Mouse (Mus musculus) kidney, adult 9 months (tissue): ENCODE measurements around the gene Flt4.
"Not testable (repeated sequence)": the region's sequence is repeated elsewhere in the genome, so short reads cannot be mapped to it uniquely, and the experiment has no call there.

ENCODE experiments used
- DNase-seq: peaks from one replicate; pipeline ENCODE4 v3.0.0; 2022

The Flt4 gene

DNA sequence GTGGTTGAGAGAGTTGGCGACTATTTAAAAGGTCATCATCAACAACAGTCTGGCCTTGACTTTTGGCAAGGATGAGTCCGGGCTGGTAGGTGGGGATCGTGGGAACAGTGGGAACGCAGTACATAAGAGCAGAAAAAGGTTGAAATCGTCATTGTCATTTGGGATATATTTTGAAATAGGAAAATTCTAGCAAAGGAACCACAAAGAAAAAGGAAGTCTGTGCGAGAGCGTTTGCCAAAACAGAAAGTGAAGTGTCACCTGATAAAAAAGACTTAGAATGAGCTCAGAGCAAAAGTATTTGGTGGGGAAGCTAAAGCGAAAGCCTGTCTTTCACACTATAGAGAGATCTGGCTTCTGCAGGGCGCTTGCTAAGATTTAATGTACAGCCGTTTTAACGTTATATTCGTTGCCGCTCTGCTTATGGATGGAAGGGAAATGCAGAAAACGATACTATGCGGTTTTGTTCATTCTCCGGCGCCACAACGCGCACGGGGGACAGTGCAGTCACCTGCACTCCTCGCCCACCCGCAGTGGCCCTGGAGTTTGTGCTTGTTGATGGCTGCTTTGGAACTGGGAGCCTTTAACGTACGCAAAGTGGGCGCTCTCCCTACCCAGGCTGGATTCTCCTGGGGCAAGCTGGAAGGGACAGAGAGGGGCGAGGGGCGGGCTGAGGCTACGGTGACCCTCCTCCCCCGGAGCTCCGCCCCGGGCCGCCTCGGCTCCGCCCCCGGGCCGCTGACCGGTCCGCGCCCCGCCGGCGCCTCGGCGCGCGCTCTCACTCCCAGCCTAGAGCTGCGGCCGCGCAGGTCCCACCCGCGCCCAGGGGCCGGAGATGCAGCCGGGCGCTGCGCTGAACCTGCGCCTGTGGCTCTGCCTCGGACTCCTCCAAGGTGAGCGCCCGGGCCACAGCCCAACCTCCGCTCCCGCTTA is at the start of gene Flt4:
Gene Flt4 (plus strand): TSS at position 326 of the 930 bp plus-strand sequence.
- peak; percentile 22 for DNase-seq

DNA sequence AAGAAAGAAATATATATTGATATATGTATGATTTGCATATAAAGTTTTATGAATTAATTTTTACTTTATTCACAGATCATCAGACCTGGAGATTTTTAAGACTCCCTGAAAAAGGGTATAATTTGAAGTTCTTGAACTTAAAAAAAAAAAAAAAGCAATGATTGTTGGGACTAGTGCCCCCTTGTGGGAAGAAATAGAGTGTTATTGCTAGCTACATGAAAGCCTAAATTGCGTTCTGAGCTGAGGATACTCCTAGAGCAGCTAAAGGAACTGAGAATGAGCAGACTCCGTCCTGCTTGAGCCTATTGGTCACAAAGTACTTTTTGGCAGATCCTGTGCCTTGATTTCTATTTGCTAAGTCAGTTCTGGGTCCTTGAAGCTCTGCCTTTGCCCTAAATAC is 34.0 kb upstream of the Flt4 start:
- DNase-seq, result peak; percentile 3

DNA sequence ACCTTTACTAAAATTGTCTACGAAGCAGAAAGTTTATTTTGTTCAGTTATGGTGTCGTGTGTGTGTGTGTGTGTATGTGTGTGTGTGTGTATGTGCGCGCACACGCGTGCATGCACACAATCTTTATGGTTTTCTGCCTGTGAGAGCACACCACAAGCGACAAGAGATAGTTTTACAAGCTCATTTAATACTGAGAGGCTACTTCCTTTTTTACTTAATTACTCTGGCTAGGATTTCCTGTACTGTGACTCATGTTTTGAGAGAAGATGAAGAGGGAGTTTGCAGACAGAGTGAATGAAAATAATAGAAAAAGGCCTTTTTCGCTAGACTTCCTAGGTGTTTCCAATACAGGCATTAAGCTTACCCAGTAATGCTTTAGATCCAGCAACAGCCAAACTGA is 28.6 kb upstream of the Flt4 start:
- DNase-seq, result not testable (repeated sequence)

DNA sequence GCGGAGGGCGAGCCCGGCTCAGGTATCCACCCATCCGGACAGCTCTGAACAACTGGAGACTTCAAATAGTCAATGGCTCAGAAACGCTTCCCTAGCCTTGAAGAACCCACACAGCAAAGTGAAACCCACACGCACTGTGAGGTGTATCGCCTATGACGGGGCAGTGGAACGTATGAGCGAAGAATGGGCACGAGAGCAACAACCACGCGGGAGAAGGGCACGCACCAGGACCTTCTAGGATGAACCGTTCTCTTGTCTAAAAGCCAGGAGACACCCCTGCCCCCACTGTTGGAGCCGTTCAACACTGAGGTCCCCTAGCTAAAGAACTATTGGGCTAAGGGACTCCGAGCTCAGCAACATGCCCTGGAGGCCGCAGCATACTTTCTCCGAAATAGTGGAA is 18.9 kb upstream of the Flt4 start:
- no peak for DNase-seq

DNA sequence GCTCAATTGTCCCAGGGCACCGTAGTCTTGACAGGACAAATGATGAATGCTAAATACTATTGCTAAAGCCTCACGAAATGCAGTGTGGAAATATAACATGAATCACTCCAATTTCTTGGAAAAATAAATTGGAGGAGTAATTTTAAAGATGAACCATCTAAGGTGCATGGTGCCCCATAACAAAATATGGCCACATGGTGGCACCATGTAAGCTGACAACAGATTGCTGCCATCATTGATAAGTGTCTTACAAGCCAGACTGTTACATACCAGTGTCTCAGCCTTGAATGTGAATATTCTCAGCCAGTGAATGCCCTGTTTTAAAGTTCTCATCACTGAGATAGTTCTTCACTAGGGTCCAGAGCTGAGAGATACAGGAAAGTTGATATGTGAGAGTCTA is 11.9 kb upstream of the Flt4 start:
- DNase-seq, result not testable (repeated sequence)

DNA sequence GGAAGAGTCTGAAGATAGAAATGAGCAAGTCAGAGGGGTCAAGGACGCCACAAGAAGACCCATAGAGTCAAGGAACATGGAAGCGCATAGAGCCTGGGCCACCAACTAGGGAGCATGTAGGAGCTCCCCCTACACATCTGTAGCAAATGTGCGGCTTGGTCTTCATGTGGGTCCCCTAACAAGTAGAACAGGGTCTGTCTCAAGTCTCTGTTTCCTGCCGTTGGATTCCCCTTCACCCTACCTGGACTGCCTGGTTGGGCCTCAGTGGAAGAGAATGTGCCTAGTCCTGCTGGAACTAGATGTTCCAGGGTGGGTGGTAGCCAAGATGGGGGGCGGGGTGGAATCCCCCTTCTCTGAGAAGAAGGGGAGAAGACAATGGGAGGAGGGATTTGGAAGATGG is 757 bp upstream of the Flt4 start:
- not testable (repeated sequence) for DNase-seq

DNA sequence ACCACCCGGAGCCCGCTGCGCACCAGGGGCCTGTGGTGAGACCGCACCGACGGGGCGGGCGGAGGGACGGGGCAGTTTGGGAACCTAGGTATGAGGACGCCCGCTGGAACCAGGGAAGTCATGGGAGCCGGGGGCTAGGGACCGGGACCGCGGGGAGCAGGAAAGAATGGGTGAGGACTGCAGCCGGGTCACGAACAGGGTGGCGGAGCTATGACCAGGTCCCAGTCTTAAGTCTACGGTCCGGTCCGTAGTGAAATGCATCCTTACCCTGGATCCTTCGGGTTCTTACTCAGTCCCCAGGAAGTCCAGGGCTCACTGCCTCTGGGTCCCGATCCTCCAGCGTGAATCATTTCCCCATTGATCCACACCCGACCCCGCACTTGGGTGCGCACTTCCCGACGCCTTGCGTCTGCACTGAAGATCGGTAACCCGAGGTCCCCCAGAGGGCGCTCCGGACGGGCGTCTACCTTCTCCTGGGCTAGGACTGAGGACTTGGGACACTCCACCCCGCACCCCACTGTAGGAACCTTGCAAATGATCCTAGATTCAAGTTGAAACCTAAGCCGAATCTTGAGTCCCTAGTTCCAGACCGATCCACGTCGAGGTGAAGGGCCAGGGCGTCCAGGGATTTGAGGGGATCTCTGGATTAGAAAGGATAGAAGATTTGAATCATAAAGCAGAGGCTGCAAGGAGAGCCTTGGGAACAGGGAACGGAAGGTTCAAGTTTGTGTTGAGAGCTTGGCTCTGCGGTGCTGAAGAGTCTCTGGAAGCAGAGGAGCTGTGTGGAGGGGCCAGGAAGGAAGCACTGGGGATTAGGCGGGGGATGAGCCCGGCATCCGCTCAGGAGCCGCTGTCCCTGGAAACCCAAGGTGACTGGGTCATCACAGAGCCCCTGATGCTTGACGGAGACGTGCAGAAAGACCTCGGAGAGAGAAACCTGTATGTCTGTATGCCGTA is 1.1 kb downstream of the Flt4 start:
- DNase-seq, result peak; percentile 43

DNA sequence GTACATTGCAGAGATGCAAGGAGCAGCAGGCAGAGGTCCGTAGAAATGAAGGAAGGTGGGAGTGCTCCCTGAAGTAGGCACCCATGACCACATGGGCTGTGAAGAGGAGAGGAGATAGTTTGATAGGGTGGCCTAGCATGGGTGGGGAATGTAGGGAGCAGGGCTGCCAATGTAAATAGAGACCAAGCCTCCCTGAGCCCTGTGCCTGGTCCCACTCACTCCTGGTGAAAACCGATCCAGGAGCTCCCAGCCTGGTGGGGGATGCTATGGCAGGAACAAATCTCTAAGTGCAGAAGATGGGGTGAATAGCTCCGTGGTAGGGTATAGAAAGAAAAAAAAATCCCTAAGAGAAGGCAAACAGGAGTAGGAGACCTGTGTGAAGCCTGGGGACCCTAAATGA is 2.3 kb downstream of the Flt4 start:
- DNase-seq, result not testable (repeated sequence)

DNA sequence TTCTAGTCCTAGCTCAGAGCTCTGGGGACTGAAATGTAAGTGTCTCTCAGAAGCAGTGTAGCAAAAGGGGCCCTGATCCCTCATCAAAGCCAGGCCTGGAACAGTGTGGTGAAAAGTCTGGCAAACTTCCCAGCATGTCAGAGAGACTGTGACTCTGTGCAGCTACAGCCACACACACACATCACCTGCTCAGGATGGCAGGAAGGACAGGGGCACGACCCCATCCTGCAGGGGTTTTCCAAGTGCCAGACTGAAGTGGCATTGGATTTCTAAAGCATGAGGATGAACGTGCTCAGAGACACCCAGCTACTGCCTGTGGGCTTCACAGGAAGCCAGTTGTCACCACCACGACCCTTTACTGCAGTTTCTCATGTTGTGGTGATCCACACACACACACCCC is 3.1 kb downstream of the Flt4 start:
- DNase-seq, result no peak

DNA sequence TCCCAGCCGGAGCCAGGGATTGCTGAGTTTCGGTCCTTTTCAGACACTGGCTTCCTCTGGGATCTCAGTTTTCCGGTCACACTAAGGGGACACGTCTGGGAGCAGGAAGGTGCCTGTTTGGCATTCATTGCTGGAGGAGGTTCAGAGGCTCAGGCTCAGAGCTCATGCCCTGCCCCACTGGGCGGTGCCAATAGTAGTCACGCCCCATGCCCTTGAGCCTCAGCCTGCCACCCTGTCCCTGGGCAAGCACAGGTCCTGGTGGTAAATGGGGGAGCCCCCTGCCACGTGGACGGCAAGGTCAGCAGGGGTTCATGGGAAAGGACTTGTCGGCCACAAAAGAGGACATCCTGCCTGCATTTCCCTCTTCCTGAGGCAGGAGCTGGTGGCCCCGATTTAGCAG is 4.3 kb downstream of the Flt4 start:
- DNase-seq, result peak; percentile 71

DNA sequence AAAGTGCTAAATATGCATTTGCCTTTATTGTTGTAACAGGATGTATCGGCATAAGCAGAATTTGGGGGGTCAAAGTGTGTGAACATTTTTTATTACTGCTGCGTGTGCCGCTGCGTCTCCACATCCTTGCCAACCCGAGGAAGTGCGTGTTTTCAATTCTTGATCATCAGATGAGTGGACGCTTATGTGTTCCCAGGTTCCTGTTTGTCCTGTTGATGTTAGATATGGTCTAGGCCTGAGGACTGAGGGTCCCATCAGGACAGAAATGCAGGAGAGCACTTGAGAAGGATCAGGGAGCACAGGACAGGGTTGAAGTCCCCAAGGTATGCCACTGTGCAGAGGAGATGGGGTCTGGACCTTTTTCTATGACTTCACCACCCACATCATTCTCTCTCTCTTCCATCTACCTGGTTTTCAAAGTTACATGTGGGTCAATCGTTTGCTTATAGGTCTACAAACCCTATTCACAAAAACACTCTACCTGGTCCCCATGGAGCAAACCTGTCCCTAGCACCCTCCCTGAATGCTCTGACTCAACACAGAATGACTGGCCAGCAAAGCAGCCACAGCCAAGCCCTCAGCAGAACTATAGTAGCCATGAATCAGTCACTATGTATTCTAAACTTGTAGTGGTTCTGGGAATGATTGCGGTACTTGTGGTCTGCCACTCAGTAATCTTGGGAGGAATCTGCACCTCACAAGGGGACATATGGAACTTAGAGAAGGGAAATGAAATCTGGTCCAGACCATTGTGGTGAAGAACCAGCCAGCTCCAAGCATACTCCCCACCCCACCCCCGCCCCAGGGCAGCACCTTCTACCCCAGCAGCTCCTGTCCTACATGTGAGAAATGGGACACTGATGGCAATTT is 7.0 kb downstream of the Flt4 start:
- no peak for DNase-seq

DNA sequence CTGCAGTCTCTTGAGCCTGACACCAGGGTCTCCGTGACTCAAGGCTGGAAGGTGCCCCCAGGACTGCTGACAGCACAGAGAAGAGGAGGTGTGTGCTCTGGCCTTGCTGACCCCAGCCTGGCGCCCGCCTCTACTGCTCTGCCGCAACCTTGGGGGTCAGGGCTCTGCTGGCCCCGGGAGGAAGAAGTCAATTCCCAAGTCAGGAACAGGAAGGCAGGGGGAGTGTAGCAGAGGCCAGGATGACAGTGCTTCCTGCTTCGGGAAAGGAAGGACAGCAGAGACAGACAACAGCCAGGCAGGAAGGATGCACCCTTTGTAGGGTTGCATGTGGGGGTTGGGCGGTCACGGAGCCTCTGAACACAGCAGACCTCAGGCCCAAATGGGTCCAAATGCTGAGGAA is 9.4 kb downstream of the Flt4 start:
- DNase-seq, result no peak

DNA sequence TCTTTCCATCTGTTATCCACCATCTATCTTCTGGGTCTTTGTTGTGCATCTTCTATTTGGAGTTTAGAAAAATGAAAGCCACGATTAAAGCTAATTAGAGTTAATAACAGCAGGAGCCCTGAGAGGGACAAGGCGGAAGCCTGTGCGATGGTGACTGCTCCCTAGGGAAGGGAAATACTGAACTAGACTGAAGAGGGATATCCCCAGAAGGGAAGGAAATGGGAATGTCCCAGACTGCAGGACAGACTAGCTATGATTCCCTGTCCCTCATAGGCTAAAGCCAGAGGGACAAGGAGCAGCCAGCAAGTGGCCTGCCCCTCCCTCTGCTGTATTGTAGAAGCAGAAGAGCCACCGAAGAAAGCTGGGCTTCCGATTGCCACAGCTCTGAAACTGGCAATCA is 12.9 kb downstream of the Flt4 start:
- DNase-seq, result no peak

DNA sequence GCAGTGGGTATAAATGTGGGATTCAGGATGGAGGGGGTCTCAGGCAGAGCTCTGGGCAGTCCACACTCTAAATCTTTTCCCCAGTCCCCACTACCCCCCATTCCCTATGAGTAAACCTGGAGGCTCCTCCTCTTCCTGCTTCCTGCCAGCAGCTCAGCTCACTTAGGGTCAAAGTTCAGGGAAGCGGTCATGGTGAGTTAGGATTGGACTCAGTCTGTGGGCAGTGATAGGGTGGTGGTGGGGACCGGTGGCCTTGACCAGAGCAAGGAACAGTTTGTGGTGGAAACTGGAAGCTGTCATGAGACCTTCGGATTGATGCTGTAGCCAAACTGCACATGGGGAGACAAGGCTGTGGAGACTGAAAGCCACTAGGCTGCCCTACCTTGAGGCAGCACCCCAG is 15.1 kb downstream of the Flt4 start:
- DNase-seq, result no peak

DNA sequence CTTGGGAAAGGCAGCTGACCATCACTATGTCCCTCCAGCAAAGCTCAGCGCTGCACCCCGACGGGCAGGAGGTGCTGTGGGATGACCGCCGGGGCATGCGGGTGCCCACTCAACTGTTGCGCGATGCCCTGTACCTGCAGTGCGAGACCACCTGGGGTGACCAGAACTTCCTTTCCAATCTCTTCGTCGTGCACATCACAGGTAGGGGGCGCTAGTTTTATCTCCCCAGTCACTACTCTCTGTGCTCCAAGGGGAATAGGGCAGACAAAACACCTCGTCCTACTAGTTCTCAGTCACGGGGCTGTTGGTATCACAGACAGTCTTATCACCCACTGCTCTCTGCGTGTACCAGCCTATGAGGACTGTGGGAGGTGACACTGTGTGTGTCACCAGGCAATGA is 16.8 kb downstream of the Flt4 start:
- DNase-seq, result no peak

DNA sequence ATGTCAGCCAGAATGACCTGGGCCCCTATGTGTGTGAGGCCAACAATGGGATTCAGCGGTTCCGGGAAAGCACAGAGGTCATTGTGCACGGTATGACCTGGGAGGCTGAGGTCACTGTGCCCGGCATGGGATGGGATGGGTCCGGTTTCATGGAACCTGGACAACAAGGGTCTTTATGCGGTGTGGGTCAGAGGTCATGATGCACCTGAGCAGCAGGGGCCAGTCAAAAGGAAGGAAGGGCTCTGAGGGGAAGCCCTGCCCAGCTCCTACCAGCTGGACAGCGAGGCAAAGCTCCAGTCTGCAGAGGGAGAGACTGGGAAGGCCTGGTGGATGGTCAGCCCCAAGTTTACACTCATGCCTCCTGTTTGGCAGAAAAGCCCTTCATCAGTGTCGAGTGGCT is 17.7 kb downstream of the Flt4 start:
- no peak for DNase-seq

DNA sequence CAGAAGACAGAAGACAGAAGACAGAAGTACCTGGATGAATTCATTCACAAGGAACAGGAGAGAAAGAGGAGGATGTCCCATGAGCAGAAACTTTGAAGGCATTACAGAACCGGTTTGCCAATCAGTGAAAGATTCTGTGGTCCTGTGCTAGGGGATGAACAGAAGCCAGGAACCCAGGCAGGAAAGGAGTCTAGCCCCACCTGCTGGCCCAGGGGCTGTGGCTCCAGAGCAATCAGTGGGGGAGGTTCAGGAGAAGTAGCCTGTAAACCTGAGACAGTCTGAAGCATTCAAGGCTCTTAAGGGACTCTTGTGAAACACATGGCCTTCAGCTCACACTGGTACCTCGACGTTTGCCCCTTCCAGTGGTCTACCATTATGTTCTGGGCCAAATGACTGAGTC is 22.1 kb downstream of the Flt4 start:
- DNase-seq, result peak; percentile 14

DNA sequence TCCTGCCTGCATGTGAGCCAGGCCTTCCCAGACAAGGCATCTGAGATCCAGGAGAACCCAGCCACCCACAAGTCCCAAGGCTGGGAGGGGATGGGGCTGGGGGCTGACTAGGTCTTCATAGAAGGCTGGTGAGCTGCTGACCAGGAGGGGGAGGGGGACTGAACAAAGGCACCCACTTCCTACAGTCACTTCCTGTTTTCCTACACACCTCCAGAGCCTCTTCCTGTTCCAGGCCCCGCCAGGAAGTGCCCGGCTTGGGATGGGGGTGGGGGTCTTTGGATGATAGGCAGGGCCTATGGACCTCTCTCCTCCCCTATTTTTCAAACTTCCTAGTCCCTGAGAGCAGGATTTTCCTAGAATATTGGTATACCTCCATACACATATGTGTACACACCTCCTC is 23.2 kb downstream of the Flt4 start:
- peak; percentile 42 for DNase-seq

DNA sequence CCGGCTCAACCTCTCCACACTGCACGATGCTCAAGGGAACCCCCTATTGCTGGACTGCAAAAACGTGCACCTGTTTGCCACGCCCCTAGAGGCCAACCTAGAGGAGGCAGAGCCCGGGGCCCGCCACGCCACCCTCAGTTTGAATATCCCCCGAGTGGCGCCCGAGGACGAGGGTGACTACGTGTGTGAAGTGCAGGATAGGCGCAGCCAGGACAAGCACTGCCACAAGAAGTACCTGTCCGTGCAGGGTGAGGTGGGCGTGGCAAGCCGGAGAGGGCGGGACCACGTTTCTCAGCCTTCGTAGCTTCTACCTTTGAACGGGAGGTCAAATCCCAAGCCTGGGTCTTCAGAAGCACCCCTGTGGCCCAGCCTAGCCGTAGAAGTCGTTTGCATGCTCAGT is 25.0 kb downstream of the Flt4 start:
- DNase-seq, result no peak

DNA sequence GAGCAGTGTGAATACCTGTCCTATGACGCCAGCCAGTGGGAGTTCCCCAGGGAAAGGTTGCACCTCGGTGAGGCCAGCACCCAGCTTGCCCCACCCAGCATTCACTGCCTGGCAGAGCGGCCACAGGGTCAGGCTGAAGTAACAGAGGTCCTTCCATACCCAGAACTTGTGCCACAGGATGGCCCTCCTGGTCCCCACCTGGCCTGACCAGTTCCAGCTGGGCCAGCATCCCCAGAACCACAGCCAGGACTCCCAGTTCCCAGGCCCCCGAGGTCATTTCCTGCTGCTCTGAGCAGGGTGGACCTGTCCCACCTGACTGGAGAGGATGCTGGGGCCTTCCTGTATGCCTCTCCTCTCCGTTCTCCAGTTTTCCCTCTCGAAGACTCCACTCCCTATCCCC is 26.6 kb downstream of the Flt4 start:
- DNase-seq, result no peak

DNA sequence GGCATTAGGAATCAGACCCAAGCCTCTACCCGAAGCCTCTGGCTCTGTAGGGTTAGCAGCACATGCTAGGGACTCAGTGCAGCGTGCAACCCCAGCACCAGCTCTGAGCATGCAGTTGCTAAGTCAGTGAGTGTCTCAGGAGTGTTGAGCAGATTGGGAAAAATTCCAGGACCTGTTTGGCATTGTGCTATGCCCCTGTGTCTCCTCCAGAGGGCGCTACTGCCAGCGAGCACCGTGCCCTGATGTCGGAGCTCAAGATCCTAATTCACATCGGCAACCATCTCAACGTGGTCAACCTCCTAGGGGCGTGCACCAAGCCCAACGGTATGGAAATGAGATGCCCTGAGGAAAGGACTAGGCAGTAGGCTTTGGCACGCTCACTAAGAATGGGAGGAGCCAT is 27.4 kb downstream of the Flt4 start:
- no peak for DNase-seq

DNA sequence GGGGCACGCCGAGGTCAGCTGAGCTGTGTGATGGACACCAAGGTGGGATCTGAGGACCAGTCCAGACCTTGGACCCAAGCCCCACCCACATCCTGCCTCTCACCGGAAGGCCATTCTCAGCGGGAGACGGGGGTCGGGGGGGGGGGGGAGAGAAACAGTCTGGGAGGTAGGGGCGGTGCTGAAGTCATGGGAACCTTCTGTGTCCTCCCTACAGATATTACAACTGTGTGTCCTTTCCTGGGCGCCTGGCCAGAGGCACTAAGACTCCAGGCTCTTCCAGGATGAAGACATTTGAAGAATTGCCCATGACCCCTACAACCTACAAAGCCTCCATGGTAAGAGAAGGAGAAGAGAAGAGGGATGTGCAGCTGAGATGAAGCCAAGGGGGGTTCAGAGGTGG is 36.6 kb downstream of the Flt4 start:
- no peak for DNase-seq
